Mouse (Mus musculus) adrenal gland, postnatal 10 days (tissue): ENCODE data around the gene Col9a2. TPM values are rescaled to one million over a fixed set of nuclear protein-coding genes. Genes with fewer than 3 reads are reported as not detected.

Experiments used
- DNase-seq: peaks from one replicate; pipeline ENCODE4 v3.0.0; 2021; ENCODE audit warnings: mixed read lengths
- total RNA-seq, 2 experiments: library from RNA; stranded (reverse); gene quantifications; 2 replicates each; pipeline ENCODE4 v1.2.3; 2021

The Col9a2 gene
- total RNA-seq, 2 experiments from 2014 or later: 1.3 to 2.3 TPM

GRCm38 (mm10) chr4:121084506-121084905 is 45.3 kb downstream of the Col9a2 start:
- DNase-seq: no peak

GRCm38 (mm10) chr4:121088696-121089095 is 49.5 kb downstream of the Col9a2 start:
- no peak for DNase-seq

GRCm38 (mm10) chr4:121090211-121090610 is 51.0 kb downstream of the Col9a2 start:
- no peak for DNase-seq

GRCm38 (mm10) chr4:121097650-121098378 is 58.6 kb downstream of the Col9a2 start, which contains the start of gene Zmpste24:
Gene Zmpste24 (minus strand): TSS chr4:121098241.
- peak; percentile 90 for DNase-seq

- DNase-seq: no peak
Measured at GRCm38 (mm10) chr4:121103304-121103703, 64.1 kb downstream of the Col9a2 start.

Other genes with a start within 250 kb of the Col9a2 start
- gene Nfyc, start 207.8 kb upstream of the Col9a2 start, total RNA-seq: 10 to 100 TPM; 44.4 to 70.7 TPM
- 1 to 10 TPM; 6.2 to 6.5 TPM for gene Rims3, start 184.6 kb upstream of the Col9a2 start, total RNA-seq
- gene Exo5, start 114.4 kb upstream of the Col9a2 start, total RNA-seq: 10 to 100 TPM in 1 of 2 experiments, 1 to 10 TPM in 1; 9.7 to 13.4 TPM
- gene Zfp69, start 87.7 kb upstream of the Col9a2 start, total RNA-seq: 1 to 10 TPM; 3.5 to 3.6 TPM
- 10 to 100 TPM; 34.1 to 34.4 TPM for gene Smap2, start 22.1 kb upstream of the Col9a2 start, total RNA-seq
- 10 to 100 TPM; 30.8 to 31.1 TPM for gene Zmpste24, start 58.9 kb downstream of the Col9a2 start, total RNA-seq
- gene Tmco2, start 69.8 kb downstream of the Col9a2 start, total RNA-seq: not detected
- gene Rlf, start 175.7 kb downstream of the Col9a2 start, total RNA-seq: 10 to 100 TPM; 16.1 to 16.7 TPM